Mouse (Mus musculus): Measurements from ENCODE around the gene Camkk1. TPM values are rescaled to one million over a fixed set of nuclear protein-coding genes. Genes with fewer than 3 reads are reported as not detected.

Gene Camkk1
- polyA plus RNA-seq, 1 experiment from 2014 or later = 17.1 TPM

Other genes with a start within 250 kb of the Camkk1 start
- gene Cyb5d2, start 222.9 kb upstream of the Camkk1 start, polyA plus RNA-seq (2015; fragmentation: Nextera tagmentation; extraction: Ambion mirVana) = 7.0 and 7.7 TPM in 2 replicates
- 14.2 TPM in 2 replicates for gene Zzef1, start 222.8 kb upstream of the Camkk1 start, polyA plus RNA-seq (2015; fragmentation: Nextera tagmentation; extraction: Ambion mirVana)
- gene Atp2a3, start 57.8 kb upstream of the Camkk1 start, polyA plus RNA-seq (2015; fragmentation: Nextera tagmentation; extraction: Ambion mirVana) = 0.48 and 0.71 TPM in 2 replicates
- 0.41 and 0.58 TPM in 2 replicates for gene P2rx1, start 19.9 kb upstream of the Camkk1 start, polyA plus RNA-seq (2015; fragmentation: Nextera tagmentation; extraction: Ambion mirVana)
- gene Ncbp3, start 28.8 kb downstream of the Camkk1 start, polyA plus RNA-seq (2015; fragmentation: Nextera tagmentation; extraction: Ambion mirVana) = 13.5 and 14.2 TPM in 2 replicates
- gene Itgae, start 71.6 kb downstream of the Camkk1 start, polyA plus RNA-seq (2015; fragmentation: Nextera tagmentation; extraction: Ambion mirVana) = 0.21 and 0.28 TPM in 2 replicates
- gene Haspin, start 119.3 kb downstream of the Camkk1 start, polyA plus RNA-seq (2015; fragmentation: Nextera tagmentation; extraction: Ambion mirVana) = 5.2 and 5.6 TPM in 2 replicates
- gene P2rx5, start 141.4 kb downstream of the Camkk1 start, polyA plus RNA-seq (2015; fragmentation: Nextera tagmentation; extraction: Ambion mirVana) = 0.20 and 0.31 TPM in 2 replicates
- gene Emc6, start 158.0 kb downstream of the Camkk1 start, polyA plus RNA-seq (2015; fragmentation: Nextera tagmentation; extraction: Ambion mirVana) = 122 and 123 TPM in 2 replicates
- 193 and 195 TPM in 2 replicates for gene Tax1bp3, start 158.1 kb downstream of the Camkk1 start, polyA plus RNA-seq (2015; fragmentation: Nextera tagmentation; extraction: Ambion mirVana)
- gene Ctns, start 180.0 kb downstream of the Camkk1 start, polyA plus RNA-seq (2015; fragmentation: Nextera tagmentation; extraction: Ambion mirVana) = 21.1 and 22.1 TPM in 2 replicates
- gene Shpk, start 180.5 kb downstream of the Camkk1 start, polyA plus RNA-seq (2015; fragmentation: Nextera tagmentation; extraction: Ambion mirVana) = 1.7 and 1.8 TPM in 2 replicates
- gene Trpv1, start 215.3 kb downstream of the Camkk1 start, polyA plus RNA-seq (2015; fragmentation: Nextera tagmentation; extraction: Ambion mirVana) = 0.18 and 0.22 TPM in 2 replicates
- gene Trpv3, start 248.4 kb downstream of the Camkk1 start, polyA plus RNA-seq (2015; fragmentation: Nextera tagmentation; extraction: Ambion mirVana) = not detected in 2 replicates

Data from midbrain, embryonic 13.5 days (tissue).